Mouse (Mus musculus) CD4-positive, CD25-positive, alpha-beta regulatory T cell, adult 4 months (primary cell): ENCODE data around the gene Serpinb5. TPM values are rescaled to one million over a fixed set of nuclear protein-coding genes. Genes with fewer than 3 reads are reported as not detected.
"Not testable (repeated sequence)": the region's sequence is repeated elsewhere in the genome, so short reads cannot be mapped to it uniquely, and the experiment has no call there.

Experiments used
- ATAC-seq: one replicate; pipeline ENCODE4 v1.8.0; 2017
- polyA plus RNA-seq, 2 experiments: library from polyadenylated mRNA; unstranded; fragments of 100-300 nt; shearing (Covaris generic); gene quantifications; one replicate each; pipeline ENCODE4 v1.2.1; 2017

Serpinb5 gene
- polyA plus RNA-seq: not detected

DNA sequence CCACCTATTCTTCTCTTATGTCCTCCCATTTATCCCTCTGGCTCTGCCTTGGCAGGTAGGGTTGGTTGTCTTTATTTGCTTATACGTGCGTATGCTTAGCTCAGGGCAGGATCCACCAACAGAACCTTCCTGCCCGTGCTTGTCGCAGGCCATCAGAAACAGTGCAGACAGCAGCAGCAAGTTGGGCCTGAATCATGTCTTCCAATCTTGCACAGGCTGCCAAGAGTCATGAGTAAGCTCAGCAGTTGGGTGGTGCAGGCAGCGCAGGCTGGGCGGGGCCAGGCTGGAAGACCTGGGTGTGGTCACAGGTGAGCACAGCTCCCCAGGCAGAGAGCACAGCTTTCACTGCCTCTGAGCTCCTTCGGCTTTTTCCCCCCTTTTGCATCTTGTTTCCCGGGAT is at the start of gene Serpinb5:
TSS of gene Serpinb5 (plus strand) at position 327 of the 400 bp plus-strand sequence.
- no peak for ATAC-seq

DNA sequence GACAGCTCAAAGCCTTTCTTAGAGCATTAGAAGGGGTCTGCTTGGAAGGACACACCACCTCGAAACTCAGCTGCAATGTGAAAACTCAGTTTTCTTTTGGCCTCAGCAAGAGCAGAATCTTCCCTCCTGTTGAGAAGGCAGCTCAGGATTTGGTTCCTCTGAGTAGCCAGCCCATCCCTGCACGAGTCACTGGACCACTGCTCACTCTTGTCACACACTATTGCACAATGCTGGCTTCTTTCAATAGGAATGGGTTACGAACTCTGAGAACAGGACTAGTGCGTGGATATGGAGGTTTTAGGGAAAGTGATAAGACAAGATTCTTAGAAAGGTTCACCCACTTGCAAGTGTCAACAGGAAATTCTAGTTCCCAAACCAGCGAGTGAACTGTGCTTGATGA is 46.1 kb upstream of the Serpinb5 start:
- no peak for ATAC-seq

DNA sequence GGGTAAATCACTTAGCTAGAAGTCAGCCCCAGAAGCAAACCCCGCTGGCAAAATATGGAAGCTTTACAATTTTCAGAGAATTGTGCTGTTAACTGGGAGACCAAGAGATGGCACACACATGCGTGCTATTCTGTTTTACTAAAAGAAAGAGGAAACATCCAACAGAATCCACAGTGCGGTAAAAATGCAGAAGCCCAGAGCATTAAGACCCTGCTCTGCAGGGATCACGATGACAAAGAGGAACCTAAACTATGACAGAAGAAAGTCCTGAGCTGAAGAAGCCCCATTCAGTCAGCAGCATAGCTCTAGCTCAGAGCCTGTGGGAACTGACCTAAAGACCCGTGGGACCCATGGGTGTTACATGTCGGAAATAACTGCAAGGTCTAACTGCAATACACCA is 45.7 kb upstream of the Serpinb5 start:
- ATAC-seq: no peak

DNA sequence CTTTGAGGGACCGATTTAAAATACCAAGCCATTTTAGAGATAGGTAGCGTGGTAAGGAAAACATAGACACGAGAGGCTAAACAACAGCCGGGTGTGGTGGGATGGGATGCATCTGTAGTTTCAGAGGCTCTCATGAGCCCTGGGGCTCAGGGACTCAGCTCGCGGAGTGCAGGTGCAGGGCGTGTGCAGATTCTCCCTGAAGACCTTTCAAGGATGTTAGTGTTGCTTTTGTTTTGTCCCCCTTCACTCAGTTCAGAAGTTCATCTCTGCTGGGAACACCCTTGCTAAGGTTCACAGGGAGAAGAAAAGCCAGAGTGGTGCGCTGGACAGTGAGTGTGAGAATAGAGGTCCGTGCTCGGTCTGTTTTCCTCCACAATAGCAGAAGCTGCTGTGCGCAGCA is 44.2 kb upstream of the Serpinb5 start:
- no peak for ATAC-seq

DNA sequence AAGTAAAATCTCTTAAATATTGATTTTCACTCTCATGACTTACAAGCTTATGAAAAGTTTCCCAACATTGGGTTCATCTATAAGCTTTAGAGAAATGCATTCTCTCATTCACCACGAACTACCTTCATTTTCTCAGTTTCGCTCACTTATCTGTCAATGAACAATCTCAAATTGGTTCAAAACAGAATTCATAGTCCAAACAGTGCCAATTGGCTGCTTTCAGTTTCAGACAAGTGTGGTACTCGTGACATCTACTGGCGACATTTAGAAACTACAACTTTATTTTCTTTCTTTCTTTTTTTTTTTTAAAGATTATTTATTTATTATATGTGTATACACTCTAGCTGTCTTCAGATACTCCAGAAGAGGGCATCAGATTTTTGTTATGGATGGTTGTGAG is 42.6 kb upstream of the Serpinb5 start:
- peak; percentile 91 for ATAC-seq

DNA sequence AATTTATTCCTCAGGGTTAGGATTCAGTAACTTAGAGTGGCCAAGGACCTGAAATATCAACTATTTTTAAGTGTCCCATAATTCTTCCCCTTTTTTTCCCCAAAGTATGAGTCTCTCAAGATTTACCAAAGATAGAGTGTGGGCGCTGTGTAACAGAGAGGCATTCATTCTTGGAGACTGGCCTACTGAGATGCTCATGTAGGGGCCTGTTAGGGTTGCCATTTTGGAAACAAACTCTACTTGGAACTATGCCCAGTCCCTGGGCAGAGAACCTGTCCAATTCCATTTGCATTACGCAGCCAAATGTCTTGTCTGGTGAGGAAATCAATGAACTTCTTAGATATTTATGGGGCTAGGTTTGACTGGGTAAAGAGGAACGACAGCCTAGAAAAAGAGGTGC is 38.7 kb upstream of the Serpinb5 start:
- no peak for ATAC-seq

DNA sequence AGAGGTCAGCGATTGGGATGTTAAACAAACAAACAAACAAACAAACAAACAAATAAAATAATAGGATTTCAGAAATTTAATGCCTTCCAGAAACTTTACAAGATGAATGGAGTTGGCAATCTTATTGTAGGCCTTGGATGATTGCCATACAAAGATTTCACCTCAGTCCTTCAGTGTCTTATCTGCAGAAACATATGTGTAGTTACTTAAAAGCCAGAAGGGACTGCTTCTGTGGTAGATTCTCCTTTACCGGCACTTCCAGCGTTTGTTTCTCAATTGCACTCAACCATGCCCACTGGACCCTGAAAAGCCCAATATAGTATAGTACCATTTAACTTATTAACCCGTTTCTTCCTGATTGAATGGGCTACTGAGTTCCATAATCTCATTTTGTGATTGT is 32.2 kb upstream of the Serpinb5 start:
- no peak for ATAC-seq

DNA sequence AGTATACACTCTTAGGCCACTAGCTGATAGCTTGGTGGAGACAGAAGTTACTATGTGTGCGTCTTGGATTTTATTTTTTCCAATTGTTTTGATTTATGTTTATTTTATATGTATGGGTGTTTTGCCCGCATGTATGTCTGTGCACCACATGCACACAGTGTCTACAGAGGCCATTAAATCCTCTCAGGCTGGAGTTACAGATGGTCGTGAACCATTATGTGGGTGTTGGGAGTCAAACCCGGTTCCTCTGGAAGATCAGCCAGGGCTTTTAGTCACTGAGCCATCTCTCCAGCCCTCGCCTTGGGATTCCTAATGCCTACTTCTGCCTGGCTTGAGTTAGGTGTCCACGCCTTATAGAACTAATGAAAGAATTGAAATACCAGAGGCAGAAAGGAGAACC is 4.6 kb downstream of the Serpinb5 start:
- no peak for ATAC-seq

DNA sequence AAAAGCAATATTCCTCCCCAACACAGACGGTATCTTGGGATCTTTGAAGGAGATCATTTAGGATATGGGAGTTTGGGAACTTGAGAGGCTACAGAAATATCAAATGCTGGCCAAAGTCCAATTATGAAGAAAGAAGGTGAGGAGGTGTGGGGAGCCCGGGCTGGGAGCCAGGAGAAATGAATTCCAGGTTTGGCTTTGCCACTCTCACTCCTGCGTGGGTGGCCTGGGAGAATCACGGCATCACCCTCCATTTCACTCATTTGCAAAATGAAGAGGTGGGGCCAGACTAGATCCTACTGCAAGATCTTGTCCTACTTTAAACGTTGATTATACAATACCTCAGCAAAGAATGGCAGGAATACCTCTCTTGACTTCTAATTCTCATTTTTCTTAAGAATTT is 5.1 kb downstream of the Serpinb5 start:
- ATAC-seq: no peak

DNA sequence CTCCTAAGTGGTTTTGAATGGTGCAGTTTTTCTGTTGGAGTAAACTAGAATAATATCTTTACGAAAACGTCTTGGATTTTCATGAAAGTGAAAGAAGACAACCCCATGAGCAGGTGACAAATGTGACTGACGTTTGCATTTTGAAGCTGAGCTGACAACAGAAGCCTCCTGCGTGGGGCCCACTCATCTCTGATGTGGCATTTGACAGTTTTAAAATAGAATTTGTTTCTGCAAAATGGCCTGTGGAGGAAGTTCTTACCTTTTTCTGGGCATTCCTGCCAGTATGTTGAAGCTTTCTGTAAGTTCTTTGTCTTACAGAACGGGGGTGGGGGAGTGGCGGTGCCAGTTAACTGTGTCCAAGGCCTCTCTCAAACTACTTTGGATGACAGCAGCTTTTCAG is 5.8 kb downstream of the Serpinb5 start:
- ATAC-seq: peak; percentile 79

DNA sequence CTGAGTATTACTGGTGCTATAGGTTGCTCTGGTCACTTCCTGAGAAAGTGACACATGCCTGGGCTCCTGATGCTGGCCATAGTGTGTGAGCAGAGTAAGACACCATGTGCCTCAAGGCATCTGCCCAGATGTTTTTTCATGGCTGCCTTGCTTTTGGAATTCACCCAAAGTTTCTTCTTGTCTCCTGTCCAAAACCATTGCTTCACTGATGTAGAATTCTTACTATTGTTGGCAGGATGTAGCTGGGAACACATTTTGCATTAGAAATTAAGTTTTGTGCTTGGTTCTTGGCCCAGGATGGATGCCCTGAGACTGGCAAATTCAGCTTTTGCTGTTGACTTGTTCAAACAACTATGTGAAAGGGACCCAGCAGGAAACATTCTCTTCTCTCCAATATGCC is 9.0 kb downstream of the Serpinb5 start:
- no peak for ATAC-seq

DNA sequence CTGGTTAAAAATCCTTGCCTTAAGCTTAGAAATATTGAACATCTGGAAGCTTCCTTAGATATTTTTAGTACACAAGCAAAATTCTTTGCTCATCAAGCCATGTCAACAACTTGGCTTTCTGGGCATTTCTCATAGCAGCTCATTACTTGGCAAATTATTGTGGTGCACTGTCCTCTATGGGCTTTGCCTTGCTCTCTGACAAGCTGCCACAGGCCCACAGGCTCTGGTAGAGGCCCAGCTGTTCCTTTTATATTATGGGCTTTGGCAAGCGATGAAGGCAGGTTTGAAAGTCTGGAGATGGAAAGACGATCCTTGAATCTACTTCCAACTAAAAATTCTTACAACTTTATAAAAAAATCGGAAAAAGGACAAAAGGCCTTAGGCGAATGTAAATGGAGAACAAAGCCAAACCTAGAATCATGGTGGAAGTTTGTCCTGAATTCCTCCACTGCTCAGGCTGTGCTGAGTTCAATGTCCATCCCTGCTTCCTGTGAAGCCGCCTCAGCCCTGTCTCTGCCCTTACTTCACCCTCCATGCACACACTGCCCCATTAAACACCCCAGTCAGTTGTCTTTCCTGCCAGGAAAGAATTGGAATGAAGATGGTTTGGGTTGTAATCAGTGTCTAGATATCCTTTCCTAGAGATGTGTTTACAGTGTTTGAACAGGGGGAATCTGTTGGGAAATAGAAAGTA is 14.4 kb downstream of the Serpinb5 start:
- ATAC-seq: no peak

DNA sequence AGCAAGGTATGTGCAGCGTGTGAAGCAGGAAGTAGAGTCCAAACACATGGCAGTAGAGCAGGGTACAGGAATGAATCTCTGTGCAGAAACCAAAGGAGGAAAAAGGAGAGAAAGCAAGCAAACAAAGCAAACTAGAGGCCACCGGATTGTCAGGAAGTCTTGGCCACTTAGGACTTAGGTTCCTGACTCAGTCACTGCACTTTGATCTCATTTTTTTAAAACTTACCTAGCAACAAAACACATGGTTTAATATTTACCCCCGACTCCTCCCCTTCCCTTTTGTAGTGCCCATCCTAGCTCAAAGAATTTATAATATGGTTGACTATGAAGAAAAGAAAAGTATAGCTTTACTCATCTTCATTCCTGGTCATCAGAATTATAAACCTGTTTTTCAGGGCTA is 15.2 kb downstream of the Serpinb5 start:
- no peak for ATAC-seq

DNA sequence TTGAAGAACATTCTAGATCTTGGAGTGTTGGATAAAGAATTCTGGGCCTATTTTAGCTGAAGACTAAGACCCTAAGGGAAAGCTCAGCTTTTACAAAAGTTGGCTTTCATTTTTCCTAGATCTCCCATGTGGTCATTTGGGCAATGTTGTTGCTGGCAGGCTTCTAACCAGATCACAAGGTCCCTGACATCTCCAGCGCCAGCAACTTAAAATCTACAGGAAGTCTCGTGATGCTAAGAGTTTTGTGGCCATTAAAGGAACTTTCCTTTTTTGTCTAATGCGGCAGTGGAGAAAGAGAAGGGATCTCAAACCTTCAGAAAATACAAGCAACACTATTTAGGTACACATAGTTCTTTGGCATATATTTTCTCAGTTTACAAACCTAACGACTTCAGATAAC is 21.8 kb downstream of the Serpinb5 start:
- ATAC-seq: no peak

DNA sequence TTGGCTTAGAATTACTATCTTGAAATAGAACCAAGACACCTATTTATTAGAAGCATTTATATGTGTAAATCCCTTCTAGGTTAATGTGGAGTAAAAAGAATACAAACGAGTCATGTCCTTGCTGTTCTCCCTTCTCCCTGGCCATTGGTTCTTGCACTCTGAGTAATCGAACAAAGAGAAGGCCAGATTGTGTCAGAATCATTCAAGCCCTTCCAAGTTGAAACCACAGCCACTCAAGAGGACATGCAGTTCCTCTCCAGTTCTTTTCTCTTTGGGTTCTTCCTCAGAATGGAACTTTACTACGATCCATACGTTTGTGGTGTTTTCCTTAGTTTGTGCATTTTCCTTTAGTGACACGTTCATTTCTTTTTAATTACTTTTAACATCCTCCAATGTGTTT is 22.4 kb downstream of the Serpinb5 start:
- ATAC-seq: no peak

DNA sequence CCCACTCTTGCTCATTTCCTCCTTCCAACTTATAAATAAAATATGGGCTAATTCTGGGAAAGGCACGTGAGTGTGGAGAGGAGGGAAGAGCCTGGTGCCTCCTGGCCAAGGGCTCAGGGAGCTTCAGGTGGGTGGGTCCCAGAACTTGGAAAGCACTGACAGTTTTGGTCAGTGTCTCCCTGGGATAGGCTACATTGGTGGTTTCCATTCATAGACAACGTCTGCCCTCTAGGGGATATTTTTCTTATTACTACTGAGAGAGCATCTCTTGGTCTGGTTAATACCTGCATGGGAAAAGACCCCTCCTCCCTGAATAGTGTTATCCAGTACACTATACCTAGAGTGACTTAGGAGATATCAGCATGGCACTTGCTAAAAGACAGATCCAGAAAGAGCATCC is 22.8 kb downstream of the Serpinb5 start:
- ATAC-seq: peak; percentile 45

DNA sequence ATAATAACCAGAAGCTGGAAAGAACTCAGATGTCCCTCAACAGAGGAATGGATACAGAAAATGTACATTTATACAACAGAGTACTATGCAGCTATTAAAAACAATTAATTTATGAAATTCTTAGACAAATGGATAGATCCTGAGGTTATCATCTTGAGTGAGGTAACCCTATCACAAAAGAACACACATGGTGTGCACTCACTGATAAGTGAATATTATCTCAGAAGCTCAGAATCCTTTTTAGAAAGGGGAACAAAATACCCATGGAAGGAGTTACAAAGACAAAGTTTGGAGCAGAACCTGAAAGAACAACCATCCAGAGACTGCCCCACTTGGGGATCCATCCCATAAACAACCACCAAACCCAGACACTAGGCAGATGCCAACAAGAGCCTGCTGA is 34.2 kb downstream of the Serpinb5 start:
- ATAC-seq: not testable (repeated sequence)

DNA sequence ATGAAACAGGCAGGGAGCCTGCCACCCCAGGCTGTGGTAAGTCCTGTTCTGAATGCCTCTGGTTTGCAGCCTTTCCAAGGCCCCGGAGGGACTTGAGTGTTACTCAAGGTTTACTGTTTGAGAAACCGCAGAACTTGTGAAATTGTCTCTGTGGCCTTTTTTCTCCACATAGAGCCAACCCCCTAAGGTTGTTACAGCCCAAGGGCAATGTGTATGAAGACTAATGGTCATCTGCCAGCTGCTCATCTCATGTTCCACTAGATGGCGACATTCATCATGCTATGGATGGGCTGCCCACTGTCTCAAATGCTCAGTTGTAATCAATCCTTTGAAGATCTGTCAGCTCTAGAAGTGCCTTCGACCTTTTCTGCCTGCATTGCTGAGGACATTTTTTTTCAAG is 40.4 kb downstream of the Serpinb5 start:
- no peak for ATAC-seq

DNA sequence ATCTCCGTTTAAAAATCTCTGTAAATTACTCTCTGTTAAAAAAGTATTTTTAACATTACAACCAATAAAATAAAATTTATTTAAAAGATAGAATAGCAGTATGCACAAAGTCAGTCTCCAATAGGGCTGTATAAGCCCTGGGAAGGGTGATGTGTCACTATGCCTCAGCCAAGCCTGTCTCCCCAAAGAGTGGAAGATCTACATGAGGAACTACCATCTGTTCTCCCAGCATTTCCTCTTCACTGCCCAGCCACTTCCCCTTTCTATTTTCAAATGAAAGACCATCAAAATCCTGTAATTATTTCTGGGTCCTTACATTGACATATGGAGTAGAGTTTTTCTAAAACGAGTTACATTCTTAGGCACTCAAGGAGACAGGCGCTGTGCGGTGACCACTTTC is 71.0 kb downstream of the Serpinb5 start:
- ATAC-seq: no peak

Other genes with a start within 250 kb of the Serpinb5 start
- gene Bcl2, start 146.9 kb upstream of the Serpinb5 start, polyA plus RNA-seq: 100 to 1,000 TPM; 167 to 170 TPM
- gene Kdsr, start 101.4 kb upstream of the Serpinb5 start, polyA plus RNA-seq: 10 to 100 TPM; 25.5 to 32.4 TPM
- gene Vps4b, start 64.4 kb upstream of the Serpinb5 start, polyA plus RNA-seq: 10 to 100 TPM; 53.2 to 64.5 TPM
- not detected for gene Serpinb12, start 73.3 kb downstream of the Serpinb5 start, polyA plus RNA-seq
- gene Serpinb13, start 119.8 kb downstream of the Serpinb5 start, polyA plus RNA-seq: not detected
- not detected for gene Serpinb3a, start 191.1 kb downstream of the Serpinb5 start, polyA plus RNA-seq
- gene Serpinb3d, start 222.3 kb downstream of the Serpinb5 start, polyA plus RNA-seq: not detected